Mouse (Mus musculus) forebrain, embryonic 15.5 days (tissue): Measurements from ENCODE around the gene Gm43517. TPM values are rescaled to one million over a fixed set of nuclear protein-coding genes. Genes with fewer than 3 reads are reported as not detected.

Experiments
- ATAC-seq: fragments of 200-750 bp; cut with Nextera tagmentation; replicated peaks from 2 replicates; pipeline ENCODE4 v1.8.0; 2017; ENCODE audit warnings: mild to moderate bottlenecking, moderate TSS enrichment, moderate library complexity
- H3K27ac ChIP-seq: fragments of 300-500 bp; sonication (generic); replicated peaks from 2 replicates; pipeline ENCODE4 v1.5.1; 2015; ENCODE audit warnings: mild to moderate bottlenecking, inconsistent platforms
- H3K27me3 ChIP-seq: fragments of 300-500 bp; sonication (generic); 2 replicates; pipeline ENCODE4 v1.6.1; 2015; ENCODE audit warnings: inconsistent platforms
- H3K36me3 ChIP-seq: fragments of 300-500 bp; sonication (generic); 2 replicates; pipeline ENCODE4 v1.6.1; 2015; ENCODE audit warnings: mild to moderate bottlenecking, inconsistent platforms
- H3K4me1 ChIP-seq: fragments of 300-500 bp; sonication (generic); 2 replicates; pipeline ENCODE4 v1.6.1; 2015; ENCODE audit warnings: inconsistent platforms
- H3K4me2 ChIP-seq: fragments of 300-500 bp; sonication (generic); replicated peaks from 2 replicates; pipeline ENCODE4 v1.6.1; 2015; ENCODE audit warnings: mild to moderate bottlenecking, inconsistent platforms
- H3K4me3 ChIP-seq: fragments of 300-500 bp; sonication (generic); 2 replicates; pipeline ENCODE4 v1.5.1; 2015; ENCODE audit warnings: mild to moderate bottlenecking, inconsistent platforms
- H3K9ac ChIP-seq: fragments of 300-500 bp; sonication (generic); replicated peaks from 2 replicates; pipeline ENCODE4 v1.6.1; 2015; ENCODE audit warnings: mild to moderate bottlenecking, inconsistent platforms
- H3K9me3 ChIP-seq: fragments of 300-500 bp; sonication (generic); 2 replicates; pipeline ENCODE4 v1.6.1; 2016; ENCODE audit warnings: inconsistent platforms
- WGBS: fragments of 180-500 bp; shearing (Covaris S2); methylation state at CpG from one replicate; pipeline ENCODE4 v1.1.7; 2015; ENCODE audit warnings: mixed read lengths; 5-methylcytosine and 5-hydroxymethylcytosine counted together
- polyA plus RNA-seq: library from polyadenylated mRNA; unstranded; fragments of >200 nt; fragmentation: Nextera tagmentation; extraction: Ambion mirVana; gene quantifications from 2 replicates; pipeline ENCODE4 v1.2.1, GENCODE M21; 2015

Gene Gm43517
- polyA plus RNA-seq, 1 experiment from 2014 or later: 2.8 TPM

DNA sequence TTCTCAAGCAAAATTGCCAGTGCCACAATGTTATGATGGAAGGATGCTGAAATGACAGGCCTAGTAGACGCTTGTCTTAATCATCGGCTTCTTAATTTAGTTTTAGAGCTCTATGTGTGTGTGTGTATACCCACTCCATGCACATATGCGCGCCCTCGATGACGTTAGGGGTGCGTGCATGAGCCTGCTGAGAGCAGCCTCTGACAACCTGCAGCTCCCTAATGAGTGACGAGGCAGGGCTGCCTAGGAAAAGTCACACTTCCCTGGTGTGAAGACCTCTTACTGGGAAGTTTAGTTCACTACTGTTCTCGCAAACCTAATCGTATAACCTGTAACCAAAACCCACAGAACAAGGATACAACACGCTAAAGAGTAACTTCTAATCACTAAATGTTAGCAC is 5.5 kb upstream of the Gm43517 start:
- peak overlapping the region; percentile 100 for H3K27ac ChIP-seq
- ATAC-seq: no peak
- peak overlapping the region; percentile 72 for H3K4me3 ChIP-seq
- H3K9ac ChIP-seq: peak overlapping the region; percentile 97
- H3K4me1 ChIP-seq: peaks cover 18% of the 10 kb centered on the region
- peak overlapping the region; percentile 46 for H3K4me2 ChIP-seq
- H3K36me3 ChIP-seq: no peaks in the 10 kb centered on the region
- 3% methylated on average over 11 of the region's 11 CpGs for WGBS
- no peaks in the 10 kb centered on the region for H3K9me3 ChIP-seq
- H3K27me3 ChIP-seq: no peaks in the 10 kb centered on the region

DNA sequence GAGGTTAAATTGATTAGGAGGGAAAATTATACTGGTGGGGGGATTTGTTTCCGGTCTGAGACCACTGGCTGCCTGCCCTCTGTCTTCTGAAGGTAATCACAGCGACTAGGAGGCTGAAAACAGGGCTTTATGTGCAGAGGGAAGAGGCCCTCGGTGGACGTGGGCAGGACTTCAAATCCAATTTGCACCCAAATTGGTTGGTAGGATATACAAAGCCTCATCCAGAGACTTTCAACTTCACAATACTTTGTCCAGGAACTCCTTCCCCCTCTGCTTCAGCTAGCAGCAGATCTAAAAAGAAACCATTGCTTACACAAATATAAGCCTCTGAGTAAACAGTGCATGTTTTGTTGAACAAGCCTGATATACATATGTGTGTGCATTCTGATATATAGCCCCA is 4.5 kb upstream of the Gm43517 start:
- Histone ChIP-seq H3K27me3 (no peaks in the 10 kb centered on the region), H3K9ac (peak overlapping the region; percentile 97), H3K36me3 (0 out of 2 replicates have a peak, but pooled peaks cover 1% of the 10 kb centered on the region), H3K27ac (peak overlapping the region; percentile 100), H3K4me3 (peak overlapping the region; percentile 72), H3K9me3 (no peaks in the 10 kb centered on the region), H3K4me2 (peak overlapping the region; percentile 46), H3K4me1 (peaks cover 17% of the 10 kb centered on the region)
- no peak for ATAC-seq
- 0% methylated on average over 4 of the region's 4 CpGs for WGBS

DNA sequence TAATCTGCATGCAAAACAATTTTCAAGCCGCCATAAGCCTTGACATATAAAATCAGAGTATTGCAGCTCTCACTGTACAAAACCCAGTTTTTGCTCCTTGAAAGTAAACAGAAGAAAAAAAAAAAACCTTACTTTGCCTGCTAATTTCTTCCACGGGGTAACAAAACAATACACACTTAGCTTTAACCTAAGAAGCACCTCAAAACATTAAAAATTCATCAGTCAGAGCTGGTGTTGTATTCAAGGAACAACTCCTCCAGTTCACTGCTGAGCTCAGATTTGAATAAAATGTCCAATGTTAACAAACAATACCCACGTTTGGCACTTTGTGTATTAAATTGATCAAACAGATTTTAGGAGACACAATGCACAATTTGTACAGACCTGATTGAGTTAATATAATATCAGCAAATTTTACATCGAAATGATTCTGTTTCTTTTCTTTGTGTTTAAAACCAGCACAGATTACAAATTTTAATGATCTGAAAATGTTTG is 3.9 kb upstream of the Gm43517 start:
- H3K36me3 ChIP-seq: 0 out of 2 replicates have a peak, but pooled peaks cover 3% of the 10 kb centered on the region
- H3K4me1 ChIP-seq: peaks cover 10% of the 10 kb centered on the region
- H3K9ac ChIP-seq: peak overlapping the region; percentile 97
- peak overlapping the region; percentile 100 for H3K27ac ChIP-seq
- peak overlapping the region; percentile 46 for H3K4me2 ChIP-seq
- H3K4me3 ChIP-seq: peak overlapping the region; percentile 72
- no peaks in the 10 kb centered on the region for H3K27me3 ChIP-seq
- ATAC-seq: no peak
- no peaks in the 10 kb centered on the region for H3K9me3 ChIP-seq
- WGBS: 0% methylated on average over 4 of the region's 4 CpGs

DNA sequence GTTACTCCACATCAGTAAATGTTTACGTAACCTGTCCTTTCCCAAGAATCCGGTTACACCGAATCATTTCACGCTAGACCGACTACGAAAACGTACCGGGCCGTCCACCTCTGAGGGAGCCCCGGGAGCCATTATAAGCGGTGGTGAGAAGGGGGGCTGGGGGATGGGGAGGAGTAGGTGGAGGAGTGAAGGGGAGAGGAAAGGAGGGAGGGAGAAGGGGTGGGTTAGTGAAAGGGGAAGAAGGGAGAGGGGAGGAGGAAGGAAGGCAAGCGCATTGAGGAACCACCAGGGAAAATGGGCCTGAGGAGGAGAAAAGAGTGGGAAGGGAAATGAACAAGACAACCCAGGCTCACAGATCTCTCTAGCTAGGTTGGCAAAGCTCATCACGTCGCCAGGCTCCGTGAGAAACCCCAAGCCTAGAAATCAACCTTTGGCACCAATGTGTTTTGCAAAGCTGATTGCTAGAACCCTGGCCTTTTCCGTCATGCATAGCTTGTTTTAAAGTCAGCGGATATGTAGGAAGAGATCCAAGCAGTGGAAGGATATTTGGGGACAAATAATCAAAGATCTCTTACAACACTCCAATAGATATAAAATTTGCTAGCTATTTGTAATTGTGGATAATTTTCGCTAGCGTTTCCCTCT is 3.1 kb upstream of the Gm43517 start:
- no peaks in the 10 kb centered on the region for H3K9me3 ChIP-seq
- peak overlapping the region; percentile 97 for H3K9ac ChIP-seq
- H3K4me3 ChIP-seq: peak overlapping the region; percentile 72
- peak overlapping the region; percentile 46 for H3K4me2 ChIP-seq
- peaks cover 8% of the 10 kb centered on the region; the same call in 1 of the 2 replicates for H3K4me1 ChIP-seq
- H3K27ac ChIP-seq: peak overlapping the region; percentile 100
- no peaks in the 10 kb centered on the region for H3K27me3 ChIP-seq
- 0 out of 2 replicates have a peak, but pooled peaks cover 3% of the 10 kb centered on the region for H3K36me3 ChIP-seq
- peak; percentile 39 for ATAC-seq
- under 1% methylated on average over 19 of the region's 19 CpGs for WGBS

DNA sequence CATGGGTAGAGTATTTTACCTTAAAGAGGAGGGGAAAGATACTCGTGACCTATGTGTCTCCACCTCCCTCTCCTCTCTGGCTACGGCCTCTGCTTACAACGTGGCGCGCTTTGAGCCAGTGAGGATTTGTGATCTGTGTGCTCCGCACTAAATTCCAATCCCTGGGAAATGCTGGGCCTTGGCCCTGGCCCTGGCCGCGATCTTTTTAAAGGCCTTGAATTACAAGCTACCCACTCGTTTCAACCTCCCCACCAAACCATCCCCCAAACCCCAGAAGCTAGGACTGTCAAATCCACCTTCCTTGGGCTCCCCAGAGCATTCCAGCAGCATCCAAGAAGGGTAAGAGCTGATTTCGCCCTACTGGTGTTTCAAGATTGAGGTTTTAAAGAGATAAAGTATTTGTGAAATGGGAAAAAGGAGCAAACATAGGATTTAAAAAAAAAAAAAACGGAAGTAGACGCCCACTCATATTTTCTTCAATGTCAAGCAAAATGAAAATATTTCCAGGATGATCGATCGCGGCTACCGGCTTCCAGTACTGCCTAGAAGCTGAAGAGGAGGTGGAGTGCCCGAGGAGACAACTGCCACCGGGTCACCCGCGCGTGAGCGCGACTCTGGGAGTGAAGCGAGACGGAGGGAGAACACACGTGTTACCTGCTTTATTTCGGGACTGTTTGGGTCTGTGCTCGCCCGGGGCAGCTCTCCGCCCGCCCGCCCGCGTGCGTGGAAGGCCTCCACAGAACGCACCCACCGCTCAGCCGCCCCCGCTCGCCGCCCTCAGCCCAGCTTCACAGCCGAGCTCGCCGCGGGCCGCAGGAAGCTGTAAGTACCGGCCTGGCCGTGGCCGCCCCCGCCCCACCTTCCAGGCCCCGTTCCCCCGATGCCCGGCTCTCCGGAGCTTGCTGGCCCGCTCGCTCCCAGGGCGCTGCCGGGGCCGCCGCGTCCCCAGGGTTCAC is 2.1 kb upstream of the Gm43517 start, which contains the start of gene Foxg1:
TSS of gene Foxg1 (plus strand) at position 96 of the 956 bp plus-strand sequence.
- Histone ChIP-seq H3K27me3 (no peaks in the 10 kb centered on the region), H3K9ac (peak within 1 kb of the TSS; percentile 97), H3K9me3 (no peaks in the 10 kb centered on the region), H3K4me1 (peaks cover 8% of the 10 kb centered on the region; the same call in 1 of the 2 replicates), H3K4me2 (peak within 1 kb of the TSS; percentile 46), H3K36me3 (0 out of 2 replicates have a peak, but pooled peaks cover 3% of the 10 kb centered on the region), H3K27ac (peak within 1 kb of the TSS; percentile 100), H3K4me3 (peak within 1 kb of the TSS; percentile 72)
- ATAC-seq: peak; percentile 3
- WGBS: under 1% methylated on average over 52 of the region's 61 CpGs

DNA sequence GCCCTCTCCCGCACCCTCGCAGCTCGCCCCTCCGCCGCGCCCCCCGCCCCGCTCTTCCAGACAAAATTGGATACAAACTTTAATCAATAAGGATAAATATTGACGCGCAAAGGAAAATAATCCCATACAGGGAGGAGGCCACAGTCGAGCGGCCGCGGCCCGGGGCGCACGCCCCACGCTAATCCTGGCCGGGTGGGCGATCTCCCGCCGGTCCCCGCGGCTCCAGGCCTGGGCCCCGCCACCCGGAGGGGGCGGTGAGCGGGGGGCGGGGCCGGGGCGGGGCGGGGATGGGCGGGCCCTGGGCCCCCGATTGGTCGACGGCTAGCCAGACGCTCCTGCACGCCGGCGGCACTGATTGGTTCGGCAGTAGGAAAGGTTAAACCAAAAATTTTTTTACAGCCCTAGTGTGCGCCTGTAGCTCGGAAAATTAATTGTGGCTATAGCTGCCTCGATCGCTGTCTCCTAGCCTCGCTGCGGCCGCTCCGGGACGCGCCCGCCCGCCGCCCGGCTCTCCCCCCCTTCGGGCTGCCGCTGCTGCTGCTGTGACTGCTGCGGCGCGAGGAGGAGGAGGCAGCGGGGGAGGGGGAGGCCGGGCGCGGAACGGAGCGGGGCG is 1.3 kb upstream of the Gm43517 start:
- H3K27ac ChIP-seq: peak overlapping the region; percentile 100
- peak; percentile 96 for ATAC-seq
- WGBS: under 1% methylated on average over 60 of the region's 67 CpGs
- peak overlapping the region; percentile 72 for H3K4me3 ChIP-seq
- peak overlapping the region; percentile 97 for H3K9ac ChIP-seq
- peaks cover 8% of the 10 kb centered on the region; the same call in 1 of the 2 replicates for H3K4me1 ChIP-seq
- H3K4me2 ChIP-seq: peak overlapping the region; percentile 46
- no peaks in the 10 kb centered on the region for H3K27me3 ChIP-seq
- H3K36me3 ChIP-seq: 0 out of 2 replicates have a peak, but pooled peaks cover 3% of the 10 kb centered on the region
- no peaks in the 10 kb centered on the region for H3K9me3 ChIP-seq

DNA sequence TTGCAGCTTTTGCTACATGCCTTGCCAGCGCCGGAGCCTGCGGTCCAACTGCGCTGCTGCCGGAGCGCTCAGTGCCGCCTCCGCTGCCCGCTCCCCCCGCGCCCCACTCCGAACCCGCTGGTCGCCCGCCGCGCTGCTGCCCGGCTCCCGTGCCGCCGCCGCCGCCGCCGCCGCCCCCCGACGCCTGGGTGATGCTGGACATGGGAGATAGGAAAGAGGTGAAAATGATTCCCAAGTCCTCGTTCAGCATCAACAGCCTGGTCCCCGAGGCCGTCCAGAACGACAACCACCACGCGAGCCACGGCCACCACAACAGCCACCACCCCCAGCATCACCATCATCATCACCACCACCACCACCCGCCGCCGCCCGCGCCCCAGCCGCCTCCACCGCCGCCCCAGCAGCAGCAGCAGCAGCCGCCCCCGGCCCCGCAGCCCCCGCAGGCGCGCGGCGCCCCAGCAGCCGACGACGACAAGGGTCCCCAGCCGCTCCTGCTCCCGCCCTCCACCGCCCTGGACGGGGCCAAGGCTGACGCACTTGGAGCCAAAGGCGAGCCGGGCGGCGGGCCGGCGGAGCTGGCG is 589 bp upstream of the Gm43517 start:
- Histone ChIP-seq H3K4me1 (peaks cover 7% of the 10 kb centered on the region; the same call in 1 of the 2 replicates), H3K9me3 (no peaks in the 10 kb centered on the region), H3K9ac (peak overlapping the region; percentile 97), H3K27me3 (no peaks in the 10 kb centered on the region), H3K4me2 (peak overlapping the region; percentile 6; the same call in 1 of the 2 replicates), H3K27ac (peak overlapping the region; percentile 100), H3K36me3 (0 out of 2 replicates have a peak, but pooled peaks cover 3% of the 10 kb centered on the region), H3K4me3 (peak overlapping the region; percentile 72)
- WGBS: under 1% methylated on average over 62 of the region's 66 CpGs
- peak; percentile 17 for ATAC-seq

DNA sequence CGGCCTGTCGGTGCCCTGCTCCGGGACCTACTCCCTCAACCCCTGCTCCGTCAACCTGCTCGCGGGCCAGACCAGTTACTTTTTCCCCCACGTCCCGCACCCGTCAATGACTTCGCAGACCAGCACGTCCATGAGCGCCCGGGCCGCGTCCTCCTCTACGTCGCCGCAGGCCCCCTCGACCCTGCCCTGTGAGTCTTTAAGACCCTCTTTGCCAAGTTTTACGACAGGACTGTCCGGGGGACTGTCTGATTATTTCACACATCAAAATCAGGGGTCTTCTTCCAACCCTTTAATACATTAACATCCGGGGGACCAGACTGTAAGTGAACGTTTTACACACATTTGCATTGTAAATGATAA is 637 bp downstream of the Gm43517 start:
- no peaks in the 10 kb centered on the region for H3K4me1 ChIP-seq
- H3K9me3 ChIP-seq: no peaks in the 10 kb centered on the region
- peak overlapping the region; percentile 19; the same call in 1 of the 2 replicates for H3K4me2 ChIP-seq
- WGBS: under 1% methylated on average over 23 of the region's 23 CpGs
- peak overlapping the region; percentile 100 for H3K27ac ChIP-seq
- ATAC-seq: no peak
- H3K9ac ChIP-seq: peak overlapping the region; percentile 97
- no peaks in the 10 kb centered on the region for H3K27me3 ChIP-seq
- H3K4me3 ChIP-seq: peak overlapping the region; percentile 72
- 0 out of 2 replicates have a peak, but pooled peaks cover 3% of the 10 kb centered on the region for H3K36me3 ChIP-seq

DNA sequence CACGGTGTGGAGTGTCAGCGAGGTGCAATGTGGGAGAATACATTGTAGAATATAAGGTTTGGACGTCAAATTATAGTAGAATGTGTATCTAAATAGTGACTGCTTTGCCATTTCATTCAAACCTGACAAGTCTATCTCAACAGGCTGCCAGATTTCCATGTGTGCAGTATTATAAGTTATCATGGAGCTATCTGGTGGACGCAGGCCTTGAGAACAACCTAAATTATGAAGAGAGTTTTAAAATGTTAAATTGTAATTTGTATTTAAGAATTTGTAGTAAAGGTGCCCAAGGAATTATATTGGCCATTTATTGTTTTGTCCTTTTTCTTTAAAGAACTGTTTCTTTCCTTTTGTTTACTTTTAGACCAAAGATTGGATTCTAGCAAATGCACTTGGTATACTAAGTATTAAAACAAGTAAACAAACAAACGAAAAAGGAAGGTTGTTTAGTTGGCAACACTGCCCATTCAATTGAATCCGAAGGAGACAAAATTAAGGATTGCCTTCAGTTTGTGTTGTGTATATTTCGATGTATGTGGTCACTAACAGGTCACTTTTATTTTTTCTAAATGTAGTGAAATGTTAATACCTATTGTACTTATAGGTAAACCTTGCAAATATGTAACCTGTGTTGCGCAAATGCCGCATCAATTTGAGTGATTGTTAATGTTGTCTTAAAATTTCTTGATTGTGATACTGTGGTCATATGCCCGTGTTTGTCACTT is 1.3 kb downstream of the Gm43517 start:
- Histone ChIP-seq H3K4me2 (peak overlapping the region; percentile 19), H3K36me3 (0 out of 2 replicates have a peak, but pooled peaks cover 3% of the 10 kb centered on the region), H3K27ac (peak overlapping the region; percentile 100), H3K9me3 (no peaks in the 10 kb centered on the region), H3K27me3 (no peaks in the 10 kb centered on the region), H3K4me3 (peak overlapping the region; percentile 72), H3K9ac (peak overlapping the region; percentile 97), H3K4me1 (no peaks in the 10 kb centered on the region)
- 3% methylated on average over 10 of the region's 10 CpGs for WGBS
- no peak for ATAC-seq

DNA sequence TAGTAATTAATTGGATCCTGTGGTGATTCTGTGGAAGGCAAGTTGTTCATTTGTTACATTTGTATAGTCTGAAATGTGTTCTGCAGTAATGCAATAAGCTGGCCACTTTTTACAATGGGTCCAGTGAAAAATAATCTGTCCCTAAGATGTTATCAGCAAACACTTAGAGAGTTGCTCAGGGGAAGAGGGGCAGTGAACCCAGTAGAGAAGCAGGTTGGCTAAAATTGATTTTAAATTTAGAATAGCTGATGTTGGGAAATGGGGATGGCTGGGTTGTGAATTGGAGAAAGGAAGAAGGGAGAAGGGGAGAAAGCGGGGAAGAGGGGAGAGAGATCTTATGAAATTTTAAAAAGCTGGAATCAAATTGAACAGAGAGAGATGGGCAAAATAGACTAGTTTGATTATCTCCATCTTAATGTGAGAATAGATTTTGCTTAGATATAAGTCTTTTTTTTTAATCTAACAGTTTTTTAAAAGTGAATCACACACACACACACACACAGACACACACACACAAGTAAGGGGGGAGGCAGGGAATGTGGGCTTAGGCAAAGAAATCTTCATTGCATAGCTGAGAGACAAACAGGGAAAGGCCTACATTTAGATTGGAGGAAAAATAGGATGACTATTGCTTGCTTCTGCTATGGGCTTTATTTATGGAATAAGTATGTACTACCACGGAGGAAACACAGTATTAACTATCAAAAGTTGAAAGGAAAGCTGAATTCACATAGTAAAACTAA is 3.1 kb downstream of the Gm43517 start:
- Histone ChIP-seq H3K9me3 (no peaks in the 10 kb centered on the region), H3K36me3 (0 out of 2 replicates have a peak, but pooled peaks cover 3% of the 10 kb centered on the region), H3K27ac (peak overlapping the region; percentile 90), H3K27me3 (no peaks in the 10 kb centered on the region), H3K4me2 (peak overlapping the region; percentile 44), H3K4me1 (no peaks in the 10 kb centered on the region), H3K9ac (peak overlapping the region; percentile 78), H3K4me3 (peak overlapping the region; percentile 50)
- no peak for ATAC-seq
- WGBS: 0% methylated on average over 2 of the region's 2 CpGs
